Mouse (Mus musculus) Muller cell, postnatal 12 days (primary cell): Measurements from ENCODE around the gene Erich2.

Experiments used
- DNase-seq: peaks from one replicate; pipeline ENCODE4 v3.0.0-alpha.2; 2015; ENCODE audit errors: inconsistent ontology term

Gene Erich2

DNA sequence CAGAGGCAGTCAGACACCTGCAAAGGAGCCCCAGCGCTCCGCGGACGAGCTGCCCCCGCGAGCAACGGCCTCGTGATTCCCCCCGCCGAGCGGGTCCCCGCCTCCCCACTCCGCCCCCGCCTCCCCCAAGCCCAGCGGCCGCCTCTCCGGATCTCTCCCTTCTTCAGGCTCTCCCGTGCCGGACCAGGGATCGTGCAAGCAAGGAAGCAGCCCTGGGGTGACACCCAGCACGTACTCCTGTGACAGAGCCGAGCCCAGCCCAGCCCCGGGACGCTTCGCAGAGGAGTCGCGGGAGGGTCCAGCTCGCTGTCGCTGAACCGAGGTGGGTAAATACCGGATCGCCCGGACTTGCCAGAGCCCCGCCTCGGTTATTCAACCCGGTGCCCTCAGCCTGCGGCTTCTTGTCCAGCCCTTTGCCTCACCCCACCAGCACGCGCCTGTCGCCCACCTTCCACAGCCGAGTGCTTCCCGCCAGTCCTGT is 53.4 kb downstream of the Erich2 start:
- DNase-seq: peak; percentile 25

GRCm38 (mm10) chr2:70562611-70562980 is 54.0 kb downstream of the Erich2 start:
- DNase-seq: no peak

DNA sequence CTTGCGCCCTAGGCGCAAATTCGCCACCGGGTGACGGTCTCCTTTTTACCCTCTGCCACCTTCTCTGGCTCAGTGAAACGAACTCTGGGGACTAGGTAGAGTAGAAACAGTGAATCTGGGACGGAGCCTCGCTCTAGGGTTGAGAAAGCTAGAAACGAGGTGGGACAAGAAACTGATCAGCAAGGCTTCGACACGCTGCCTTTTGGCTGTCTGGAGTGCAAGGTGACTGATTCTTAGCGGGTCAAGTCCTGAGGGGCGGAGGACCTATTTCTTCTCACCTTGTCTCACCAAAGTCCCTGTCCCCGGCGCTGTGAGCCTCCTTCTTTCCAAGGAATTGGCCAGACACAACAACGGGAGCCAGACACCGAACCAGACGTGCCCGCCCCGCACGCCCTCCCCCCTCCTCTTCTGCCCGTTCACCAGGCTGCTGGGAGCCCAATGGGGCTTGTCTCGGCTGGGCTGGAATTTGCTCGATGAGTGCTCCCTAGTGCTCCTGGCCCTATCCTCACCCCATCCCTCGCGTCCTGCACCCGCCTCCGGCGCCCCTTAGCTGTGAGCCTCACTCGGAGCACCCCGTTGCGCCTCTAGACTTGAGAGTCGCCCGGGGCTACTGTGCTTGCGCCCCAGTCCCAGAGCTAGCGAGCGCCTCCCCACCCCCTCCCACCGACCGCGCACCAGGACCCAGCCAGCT is 54.5 kb downstream of the Erich2 start:
- DNase-seq: peak; percentile 26

GRCm38 (mm10) chr2:70563721-70564645 is 55.4 kb downstream of the Erich2 start:
- DNase-seq: no peak

- DNase-seq: no peak
These were observed 56.2 kb downstream of the Erich2 start for GRCm38 (mm10) chr2:70564646-70565315.

- no peak for DNase-seq
These were observed 57.3 kb downstream of the Erich2 start for GRCm38 (mm10) chr2:70565651-70566602.

GRCm38 (mm10) chr2:70566603-70566981 is 58.0 kb downstream of the Erich2 start:
- DNase-seq: no peak

- DNase-seq: peak; percentile 45
These were observed 58.6 kb downstream of the Erich2 start for GRCm38 (mm10) chr2:70567071-70567681.

GRCm38 (mm10) chr2:70567682-70568077 is 59.1 kb downstream of the Erich2 start:
- no peak for DNase-seq

GRCm38 (mm10) chr2:70568198-70568941 is 59.8 kb downstream of the Erich2 start:
- no peak for DNase-seq

DNA sequence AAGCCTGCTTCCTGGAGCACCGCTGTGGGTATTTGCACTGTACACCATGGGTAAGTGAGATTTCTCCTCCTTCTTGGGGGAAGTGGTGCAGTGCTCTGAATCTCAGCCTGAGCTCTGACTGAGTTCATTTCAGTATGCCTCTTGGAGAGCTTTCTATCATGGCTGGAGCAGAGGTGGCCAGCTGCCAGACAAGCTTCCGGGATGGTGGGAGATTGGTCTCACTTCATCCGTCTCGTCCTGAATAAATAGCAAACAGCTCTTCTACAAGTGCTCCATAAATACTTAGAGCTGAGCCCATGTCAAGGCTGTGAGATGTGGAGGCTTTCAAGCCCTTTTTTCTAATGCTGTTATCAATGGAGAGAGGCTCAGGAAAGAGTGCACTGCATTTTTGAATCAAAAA is 63.1 kb downstream of the Erich2 start:
- DNase-seq: no peak

DNA sequence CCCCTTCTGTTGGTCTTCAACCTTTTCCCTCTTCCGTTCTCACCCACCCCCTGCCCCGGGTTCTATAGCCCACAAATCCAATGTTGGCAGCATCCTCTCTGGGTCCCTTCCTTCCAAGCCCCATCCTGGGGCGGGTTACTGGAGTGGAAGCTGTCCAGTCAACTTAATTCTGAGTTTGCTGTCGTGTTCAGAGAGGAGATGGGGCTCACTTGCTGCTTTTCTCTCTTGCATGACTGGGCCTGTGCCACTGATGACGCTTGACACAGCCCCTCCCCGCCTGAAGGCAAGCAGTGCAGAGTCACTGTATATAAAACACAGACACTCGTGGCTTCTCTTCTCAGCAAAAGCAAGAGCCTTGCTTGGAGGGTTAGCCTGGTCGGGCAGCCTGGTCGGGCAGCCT is 63.6 kb downstream of the Erich2 start:
- DNase-seq: peak; percentile 44

DNA sequence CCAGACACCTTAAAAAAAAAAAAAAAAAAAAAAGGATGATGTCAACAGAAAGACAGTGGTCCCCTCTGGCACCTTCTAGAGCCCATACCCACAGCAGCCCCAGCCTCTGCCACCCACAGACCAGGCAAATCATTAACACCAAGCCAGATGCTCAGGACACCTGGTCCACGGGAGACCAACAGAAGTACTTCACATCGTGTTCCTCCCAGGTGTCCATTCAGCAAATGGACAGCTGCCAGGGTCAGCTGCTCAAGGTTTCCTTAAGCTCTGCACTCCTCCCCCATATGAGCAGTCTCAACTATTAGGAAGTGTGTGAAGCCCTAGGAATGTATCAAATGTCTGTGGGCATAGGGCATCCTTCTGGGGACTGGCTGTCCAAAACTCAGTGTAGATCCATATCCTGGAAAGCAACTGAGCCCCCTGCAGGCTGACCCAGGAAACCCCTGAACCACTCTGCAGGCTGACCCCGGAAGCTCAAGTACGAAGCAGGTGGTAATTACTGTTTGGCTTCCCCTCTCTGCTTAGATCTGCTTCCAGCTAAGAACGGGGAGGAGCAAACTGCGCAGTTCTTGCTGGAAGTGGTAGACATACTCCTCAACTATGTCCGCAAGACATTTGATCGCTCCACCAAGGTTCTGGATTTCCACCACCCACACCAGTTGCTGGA is 65.1 kb downstream of the Erich2 start:
- DNase-seq: no peak

- no peak for DNase-seq
These were observed 79.6 kb downstream of the Erich2 start for GRCm38 (mm10) chr2:70588200-70588599.
